11 mouse cellular contexts compared by ENCODE assay signal in the genomic region with DNA sequence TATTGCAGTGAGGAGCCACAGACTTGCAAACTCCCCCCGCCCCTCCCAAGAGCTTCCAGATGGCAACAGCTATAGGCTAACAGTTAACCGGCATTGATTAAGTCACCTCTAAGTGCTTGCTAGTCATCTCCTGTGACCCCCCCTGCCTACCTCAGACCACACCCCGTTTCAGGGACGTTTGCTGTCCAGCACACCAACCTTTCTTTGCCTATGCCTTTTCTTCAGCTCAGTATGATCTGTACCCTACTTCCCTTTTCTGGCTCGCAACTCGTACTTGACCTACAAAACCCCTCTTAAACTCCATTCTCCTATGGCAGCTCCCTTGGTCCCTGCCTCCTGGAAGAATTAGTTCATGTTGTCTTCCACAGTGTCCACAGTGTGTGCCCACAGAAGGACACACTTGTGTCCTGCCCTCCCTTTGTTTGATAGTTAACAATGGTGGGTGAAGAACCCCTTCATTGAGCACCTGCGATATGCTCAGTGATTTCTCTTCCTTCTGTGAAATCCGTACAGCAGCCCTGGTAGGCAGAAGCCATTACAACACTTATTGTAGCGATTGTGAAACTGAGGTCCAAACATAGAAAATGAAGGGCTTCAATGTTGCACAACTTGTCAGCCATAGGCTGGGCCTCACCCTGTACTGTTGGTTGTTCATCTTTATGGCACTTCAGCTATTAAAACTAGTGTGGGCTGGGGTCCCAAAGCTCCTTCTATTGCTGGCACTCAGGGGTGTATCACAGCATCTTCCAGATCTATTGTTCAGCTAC. TPM values are rescaled to one million over a fixed set of nuclear protein-coding genes. Genes with fewer than 3 reads are reported as not detected.
A peak's percentile ranks its signal among the peaks of the same experiment; 100 is the strongest.
DNase-seq lines count a peak whose midpoint lies in the region; ATAC-seq lines count a peak whose summit lies in the region.
"Had no signal": no experiment of that assay in that cellular context is flagged by ENCODE, and none has a peak within 500 bp of the region (broad histone marks: within the 10 kb centered on the region; RNA-seq: fewer than 3 reads in every experiment).

No protein-coding gene starts in this region.

- H3K9me3 ChIP-seq in intestine, embryonic 15.5 days = no peaks in the 10 kb centered on the region
- H3K9me3 ChIP-seq in megakaryocyte, embryonic 14.5 days = no peaks in the 10 kb centered on the region

- no peak overlapping the region for H3K9ac ChIP-seq in intestine, embryonic 15.5 days

- H3K4me1 ChIP-seq in intestine, embryonic 15.5 days (replicated peaks) = 0 out of 2 replicates have a peak, but pooled peaks cover 5% of the 10 kb centered on the region
- H3K4me1 ChIP-seq in megakaryocyte, embryonic 14.5 days = peaks cover 83% of the 10 kb centered on the region

- H3K27me3 ChIP-seq in intestine, embryonic 15.5 days (replicated peaks) = peaks cover 13% of the 10 kb centered on the region; the same call in 1 of the 2 replicates
- peaks cover 70% of the 10 kb centered on the region for H3K27me3 ChIP-seq in megakaryocyte, embryonic 14.5 days (replicated peaks)

- peak; percentile 33 to 53 for DNase-seq in lung, adult 18-20 months
- DNase-seq in lung, postnatal 4 days = no peak
- DNase-seq in adipocyte (ENCODE audit: low spot score) = peak; percentile 43
- no peak for DNase-seq in right cerebral cortex, adult 2 months (ENCODE audit: low spot score in 2 of 2)
- DNase-seq: adrenal gland, postnatal 10 days; kidney, adult 11 months; thymus, adult 18-20 months had no signal

- peak overlapping the region; percentile 35 for H3K4me2 ChIP-seq in intestine, embryonic 15.5 days (replicated peaks)

- no peak overlapping the region for H3K4me3 ChIP-seq in intestine, embryonic 15.5 days (replicated peaks)
- peak overlapping the region; percentile 30 for H3K4me3 ChIP-seq in megakaryocyte, embryonic 14.5 days (replicated peaks)
- H3K4me3 ChIP-seq: myocyte had no signal

- 53% methylated on average over 9 of the region's 9 CpGs for WGBS in intestine, embryonic 15.5 days

- peak; percentile 37 for ATAC-seq in intestine, embryonic 15.5 days
- no peak for ATAC-seq in CD4-positive, CD25-positive, alpha-beta regulatory T cell, adult 4 months

- H3K36me3 ChIP-seq in intestine, embryonic 15.5 days = no peaks in the 10 kb centered on the region
- H3K36me3 ChIP-seq in megakaryocyte, embryonic 14.5 days (replicated peaks; ENCODE audit: low read length) = no peaks in the 10 kb centered on the region

- no peak overlapping the region for H3K27ac ChIP-seq in intestine, embryonic 15.5 days

RNA-seq across cellular contexts. Expression of gene Tpst2, which starts 10.3 kb away (rescaled TPM):
- 43.1 and 45.3 TPM in 2 replicates for polyA plus RNA-seq in intestine, embryonic 15.5 days (2015; fragmentation: Nextera tagmentation; extraction: Ambion mirVana)
- polyA plus RNA-seq in megakaryocyte, embryonic 14.5 days (2012; ENCODE audit: insufficient read depth, low replicate concordance) = 299 and 479 TPM in 2 replicates
- polyA plus RNA-seq in CD4-positive, CD25-positive, alpha-beta regulatory T cell, adult 4 months (2017; shearing (Covaris generic)) = 10 to 100 TPM; 58.0 to 61.9 TPM

RNA-seq across cellular contexts. Expression of gene Crybb1, which starts 10.6 kb away (rescaled TPM):
- polyA plus RNA-seq in intestine, embryonic 15.5 days (2015; fragmentation: Nextera tagmentation; extraction: Ambion mirVana) = 1.9 and 2.4 TPM in 2 replicates
- polyA plus RNA-seq in megakaryocyte, embryonic 14.5 days (2012; ENCODE audit: insufficient read depth, low replicate concordance) = 0.25 and 3.6 TPM in 2 replicates
- polyA plus RNA-seq in CD4-positive, CD25-positive, alpha-beta regulatory T cell, adult 4 months (2017; shearing (Covaris generic)) = not detected

RNA-seq across cellular contexts. Expression of gene Cryba4, which starts 13.9 kb away (rescaled TPM):
- 1.7 and 1.8 TPM in 2 replicates for polyA plus RNA-seq in intestine, embryonic 15.5 days (2015; fragmentation: Nextera tagmentation; extraction: Ambion mirVana)
- polyA plus RNA-seq in megakaryocyte, embryonic 14.5 days (2012; ENCODE audit: insufficient read depth, low replicate concordance) = 9.4 and 17.2 TPM in 2 replicates
- 1 to 10 TPM in 1 of 2 experiments, not detected in 1; 1.3 TPM for polyA plus RNA-seq in CD4-positive, CD25-positive, alpha-beta regulatory T cell, adult 4 months (2017; shearing (Covaris generic))

RNA-seq across cellular contexts. Expression of gene Tfip11, which starts 60.0 kb away (rescaled TPM):
- 25.5 and 26.2 TPM in 2 replicates for polyA plus RNA-seq in intestine, embryonic 15.5 days (2015; fragmentation: Nextera tagmentation; extraction: Ambion mirVana)
- polyA plus RNA-seq in megakaryocyte, embryonic 14.5 days (2012; ENCODE audit: insufficient read depth, low replicate concordance) = 30.3 and 35.0 TPM in 2 replicates
- 10 to 100 TPM; 17.0 to 37.0 TPM for polyA plus RNA-seq in CD4-positive, CD25-positive, alpha-beta regulatory T cell, adult 4 months (2017; shearing (Covaris generic))

Comparison
In these comparisons a context has a peak if more than half of its experiments do, and no peak if none do; other contexts are left out.
1. DNase-seq: peak in lung, adult 18-20 months (2 of 2) and adipocyte (single experiment); none in lung, postnatal 4 days (0 of 2) and right cerebral cortex, adult 2 months (0 of 2).